ENCODE assay signal across 8 mouse cellular contexts in genomic region chr3:65928614-65929272, GRCm38 (mm10). TPM values are rescaled to one million over a fixed set of nuclear protein-coding genes. Genes with fewer than 3 reads are reported as not detected.
A peak's percentile ranks its signal among the peaks of the same experiment; 100 is the strongest.
DNase-seq lines count a peak whose midpoint lies in the region; ATAC-seq and TF ChIP-seq lines count a peak whose summit lies in the region.

No protein-coding gene starts in this region.

- H3K4me3 ChIP-seq in kidney, postnatal 0 days (replicated peaks; ENCODE audit: low read depth, low read length) = no peak overlapping the region; the same call in 1 of the 2 replicates
- H3K4me3 ChIP-seq in embryonic facial prominence, embryonic 12.5 days = no peak overlapping the region
- H3K4me3 ChIP-seq in limb, embryonic 11.5 days (ENCODE audit: low read depth, low read length) = no peak overlapping the region
- no peak overlapping the region for H3K4me3 ChIP-seq in neural tube, embryonic 15.5 days (replicated peaks)

- H3K36me3 ChIP-seq in kidney, postnatal 0 days (ENCODE audit: insufficient read depth, low read length) = no peaks in the 10 kb centered on the region
- no peaks in the 10 kb centered on the region for H3K36me3 ChIP-seq in embryonic facial prominence, embryonic 12.5 days
- no peaks in the 10 kb centered on the region for H3K36me3 ChIP-seq in limb, embryonic 11.5 days (ENCODE audit: control insufficient read depth, insufficient read depth, low read length)
- H3K36me3 ChIP-seq in neural tube, embryonic 15.5 days = no peaks in the 10 kb centered on the region

- no peaks in the 10 kb centered on the region for H3K9me3 ChIP-seq in kidney, postnatal 0 days (replicated peaks; ENCODE audit: low read length)
- no peaks in the 10 kb centered on the region for H3K9me3 ChIP-seq in embryonic facial prominence, embryonic 12.5 days
- H3K9me3 ChIP-seq in limb, embryonic 11.5 days (ENCODE audit: control insufficient read depth, low read length) = no peaks in the 10 kb centered on the region
- H3K9me3 ChIP-seq in neural tube, embryonic 15.5 days (replicated peaks) = no peaks in the 10 kb centered on the region

- 49% methylated on average over 4 of the region's 4 CpGs for WGBS in kidney, postnatal 0 days
- 41% methylated on average over 4 of the region's 4 CpGs for WGBS in embryonic facial prominence, embryonic 12.5 days
- WGBS in limb, embryonic 11.5 days = 59% methylated on average over 4 of the region's 4 CpGs
- 25% methylated on average over 4 of the region's 4 CpGs for WGBS in neural tube, embryonic 15.5 days

- H3K27me3 ChIP-seq in kidney, postnatal 0 days (ENCODE audit: insufficient read depth, low read length) = no peaks in the 10 kb centered on the region
- no peaks in the 10 kb centered on the region for H3K27me3 ChIP-seq in embryonic facial prominence, embryonic 12.5 days
- no peaks in the 10 kb centered on the region for H3K27me3 ChIP-seq in limb, embryonic 11.5 days (ENCODE audit: control insufficient read depth, insufficient read depth, low read length)
- H3K27me3 ChIP-seq in neural tube, embryonic 15.5 days (replicated peaks) = no peaks in the 10 kb centered on the region

- TF ChIP-seq CTCF in kidney, postnatal 0 days (IDR thresholded peaks at IDR 0.05; ENCODE audit: low read depth) = no peak

- no peak overlapping the region for H3K9ac ChIP-seq in kidney, postnatal 0 days (ENCODE audit: low read depth, low read length)
- no peak overlapping the region for H3K9ac ChIP-seq in embryonic facial prominence, embryonic 12.5 days
- H3K9ac ChIP-seq in limb, embryonic 11.5 days (ENCODE audit: low read length) = no peak overlapping the region; the same call in 1 of the 2 replicates
- no peak overlapping the region for H3K9ac ChIP-seq in neural tube, embryonic 15.5 days (replicated peaks)

- peak overlapping the region; percentile 48; the same call in 1 of the 2 replicates for H3K4me2 ChIP-seq in kidney, postnatal 0 days (ENCODE audit: low read length)
- peak overlapping the region; percentile 40 for H3K4me2 ChIP-seq in embryonic facial prominence, embryonic 12.5 days (replicated peaks)
- H3K4me2 ChIP-seq in limb, embryonic 11.5 days (ENCODE audit: low read depth, severe bottlenecking) = peak overlapping the region; percentile 43
- peak overlapping the region; percentile 44; the same call in 1 of the 2 replicates for H3K4me2 ChIP-seq in neural tube, embryonic 15.5 days

- no peak for DNase-seq in kidney, postnatal 0 days (ENCODE audit: low spot score)
- DNase-seq in kidney, postnatal 4 days = no peak
- DNase-seq in limb, embryonic 11.5 days (ENCODE audit: low spot score) = no peak
- no peak for DNase-seq in frontal cortex, adult 2 months (ENCODE audit: extremely low spot score in 1 of 2, low spot score in 1 of 2)
- no peak for DNase-seq in cerebellum, adult 9-10 months

- ATAC-seq in kidney, postnatal 0 days (replicated peaks; ENCODE audit: low FRiP score, low read depth) = no peak
- no peak for ATAC-seq in embryonic facial prominence, embryonic 12.5 days (ENCODE audit: insufficient number of reproducible peaks, insufficient read depth, low FRiP score, low TSS enrichment)
- ATAC-seq in limb, embryonic 11.5 days (ENCODE audit: insufficient number of reproducible peaks, low FRiP score, low TSS enrichment, low read depth) = 0 out of 2 replicates have a peak, but pooled peaks have one; percentile 18
- ATAC-seq in neural tube, embryonic 15.5 days (ENCODE audit: low FRiP score) = 0 out of 2 replicates have a peak, but pooled peaks have one; percentile 12
- no peak for ATAC-seq in megakaryocyte-erythroid progenitor cell, adult 5-6 weeks (replicated peaks; ENCODE audit: low FRiP score, low TSS enrichment, poor library complexity, severe bottlenecking)

- peak overlapping the region; percentile 26 for H3K27ac ChIP-seq in kidney, postnatal 0 days
- no peak overlapping the region for H3K27ac ChIP-seq in embryonic facial prominence, embryonic 12.5 days
- no peak overlapping the region for H3K27ac ChIP-seq in limb, embryonic 11.5 days (replicated peaks; ENCODE audit: low read depth, low read length)
- no peak overlapping the region for H3K27ac ChIP-seq in neural tube, embryonic 15.5 days (replicated peaks)

- H3K4me1 ChIP-seq in kidney, postnatal 0 days (replicated peaks; ENCODE audit: insufficient read depth, low read length) = peaks cover 7% of the 10 kb centered on the region; the same call in 1 of the 2 replicates
- peaks cover 19% of the 10 kb centered on the region for H3K4me1 ChIP-seq in embryonic facial prominence, embryonic 12.5 days
- peaks cover 5% of the 10 kb centered on the region; the same call in 1 of the 2 replicates for H3K4me1 ChIP-seq in limb, embryonic 11.5 days (ENCODE audit: control insufficient read depth, insufficient read depth, low read length)
- peaks cover 15% of the 10 kb centered on the region for H3K4me1 ChIP-seq in neural tube, embryonic 15.5 days

RNA-seq across cellular contexts. Expression of gene Ccnl1, which starts 29.3 kb away (rescaled TPM):
- 82.6 and 88.2 TPM in 2 replicates for polyA plus RNA-seq in kidney, postnatal 0 days (2015; fragmentation: Nextera tagmentation; extraction: Ambion mirVana)
- polyA plus RNA-seq in embryonic facial prominence, embryonic 12.5 days (2016; fragmentation: Nextera tagmentation; extraction: Ambion mirVana) = 128 and 129 TPM in 2 replicates
- 127 and 137 TPM in 2 replicates for polyA plus RNA-seq in limb, embryonic 11.5 days (2014; fragmentation: Nextera tagmentation; extraction: Ambion mirVana)
- polyA plus RNA-seq in neural tube, embryonic 15.5 days (2015; fragmentation: Nextera tagmentation; extraction: Ambion mirVana) = 63.4 and 68.3 TPM in 2 replicates
- polyA plus RNA-seq in frontal cortex, adult 2 months (2012; rRNA removed) = 75.7 and 79.8 TPM in 2 replicates
- total RNA-seq in megakaryocyte-erythroid progenitor cell, adult 5-6 weeks (2014; fragmentation: Nextera tagmentation) = 135 and 170 TPM in 2 replicates
- total RNA-seq in megakaryocyte-erythroid progenitor cell, adult 5-6 weeks (2017) = 347 and 372 TPM in 2 replicates

Comparison
In these comparisons a context has a peak if more than half of its experiments do, and no peak if none do; other contexts are left out.
1. ATAC-seq: peak in limb, embryonic 11.5 days (single experiment) and neural tube, embryonic 15.5 days (single experiment); none in kidney, postnatal 0 days (single experiment), embryonic facial prominence, embryonic 12.5 days (single experiment) and megakaryocyte-erythroid progenitor cell, adult 5-6 weeks (single experiment).
2. Peak in every context shown above with its lines, with median percentiles within 50 percentile points of each other: H3K4me2 ChIP-seq.